Mouse (Mus musculus) midbrain, embryonic 13.5 days (tissue): ENCODE measurements around the gene Stk32c. TPM values are rescaled to one million over a fixed set of nuclear protein-coding genes. Genes with fewer than 3 reads are reported as not detected.

ENCODE experiments used
- ATAC-seq: fragments of 200-750 bp; cut with Nextera tagmentation; 2 replicates; pipeline ENCODE4 v1.8.0; 2017; ENCODE audit warnings: mild to moderate bottlenecking, moderate TSS enrichment, moderate library complexity
- H3K27ac ChIP-seq: fragments of 300-500 bp; sonication (generic); 2 replicates; pipeline ENCODE4 v1.5.1; 2015; ENCODE audit warnings: inconsistent platforms, mild to moderate bottlenecking, moderate library complexity
- H3K27me3 ChIP-seq: fragments of 300-500 bp; sonication (generic); 2 replicates; pipeline ENCODE4 v1.6.1; 2015; ENCODE audit warnings: mild to moderate bottlenecking, inconsistent platforms
- H3K36me3 ChIP-seq: fragments of 300-500 bp; sonication (generic); 2 replicates; pipeline ENCODE4 v1.6.1; 2015; ENCODE audit warnings: mild to moderate bottlenecking, inconsistent platforms
- H3K4me1 ChIP-seq: fragments of 300-500 bp; sonication (generic); replicated peaks from 2 replicates; pipeline ENCODE4 v1.6.1; 2015; ENCODE audit warnings: inconsistent platforms
- H3K4me2 ChIP-seq: fragments of 300-500 bp; sonication (generic); replicated peaks from 2 replicates; pipeline ENCODE4 v1.6.1; 2015; ENCODE audit warnings: moderate library complexity, mild to moderate bottlenecking, inconsistent platforms
- H3K4me3 ChIP-seq: fragments of 300-500 bp; sonication (generic); replicated peaks from 2 replicates; pipeline ENCODE4 v1.5.1; 2015; ENCODE audit warnings: mild to moderate bottlenecking, inconsistent platforms
- H3K9ac ChIP-seq: fragments of 300-500 bp; sonication (generic); replicated peaks from 2 replicates; pipeline ENCODE4 v1.6.1; 2015; ENCODE audit warnings: mild to moderate bottlenecking, inconsistent platforms
- H3K9me3 ChIP-seq: fragments of 300-500 bp; sonication (generic); 2 replicates; pipeline ENCODE4 v1.6.1; 2016; ENCODE audit warnings: mild to moderate bottlenecking, inconsistent platforms
- WGBS: fragments of 180-500 bp; shearing (Covaris S2); methylation state at CpG from one replicate; pipeline ENCODE4 v1.1.7; 2015; 5-methylcytosine and 5-hydroxymethylcytosine counted together
- polyA plus RNA-seq: library from polyadenylated mRNA; unstranded; fragments of >200 nt; fragmentation: Nextera tagmentation; extraction: Ambion mirVana; gene quantifications from 2 replicates; pipeline ENCODE4 v1.2.1, GENCODE M21; 2015

The Stk32c gene
- polyA plus RNA-seq, 1 experiment from 2014 or later = 0.79 TPM

- 83% methylated on average over 3 of the region's 3 CpGs for WGBS
- H3K9me3 ChIP-seq = no peaks in the 10 kb centered on the region
These were observed 1.1 kb upstream of the Stk32c start for GRCm38 (mm10) chr7:139214160-139214559.

GRCm38 (mm10) chr7:139213751-139214150 lies 644 bp upstream of the Stk32c start:
- H3K4me3 ChIP-seq = peak overlapping the region; percentile 51
- H3K4me1 ChIP-seq = peaks cover 16% of the 10 kb centered on the region
- H3K27me3 ChIP-seq = no peaks in the 10 kb centered on the region
- H3K4me2 ChIP-seq = peak overlapping the region; percentile 57
- peak overlapping the region; percentile 69 for H3K27ac ChIP-seq
- H3K36me3 ChIP-seq = no peaks in the 10 kb centered on the region
- WGBS = 66% methylated on average over 3 of the region's 3 CpGs
- H3K9me3 ChIP-seq = no peaks in the 10 kb centered on the region
- H3K9ac ChIP-seq = peak overlapping the region; percentile 65
- peak; percentile 14; the same call in 1 of the 2 replicates for ATAC-seq

More at GRCm38 (mm10) chr7:139214160-139214559, 1.1 kb upstream of the Stk32c start:
- H3K27ac ChIP-seq = no peak overlapping the region
- H3K4me2 ChIP-seq = peak overlapping the region; percentile 57; the same call in 1 of the 2 replicates
- no peak overlapping the region for H3K9ac ChIP-seq
- ATAC-seq = no peak
- H3K4me1 ChIP-seq = peaks cover 16% of the 10 kb centered on the region
- H3K36me3 ChIP-seq = no peaks in the 10 kb centered on the region
- no peak overlapping the region for H3K4me3 ChIP-seq
- H3K27me3 ChIP-seq = no peaks in the 10 kb centered on the region

- H3K9me3 ChIP-seq = no peaks in the 10 kb centered on the region
- H3K36me3 ChIP-seq = no peaks in the 10 kb centered on the region
- 77% methylated on average over 6 of the region's 6 CpGs for WGBS
- H3K4me3 ChIP-seq = no peak overlapping the region
- ATAC-seq = no peak
- H3K9ac ChIP-seq = no peak overlapping the region
- H3K4me1 ChIP-seq = peaks cover 16% of the 10 kb centered on the region
- H3K27ac ChIP-seq = no peak overlapping the region
- H3K27me3 ChIP-seq = no peaks in the 10 kb centered on the region
- no peak overlapping the region for H3K4me2 ChIP-seq
These were observed 1.3 kb downstream of the Stk32c start for GRCm38 (mm10) chr7:139211761-139212160.

GRCm38 (mm10) chr7:139208773-139209095 lies 4.4 kb downstream of the Stk32c start:
- Histone ChIP-seq H3K36me3 (no peaks in the 10 kb centered on the region), H3K4me3 (no peak overlapping the region), H3K4me1 (peaks cover 13% of the 10 kb centered on the region), H3K4me2 (no peak overlapping the region), H3K9ac (no peak overlapping the region), H3K27ac (no peak overlapping the region), H3K27me3 (no peaks in the 10 kb centered on the region), H3K9me3 (no peaks in the 10 kb centered on the region)
- WGBS = 93% methylated on average over 4 of the region's 4 CpGs
- ATAC-seq = no peak

- H3K36me3 ChIP-seq = no peaks in the 10 kb centered on the region
- no peak overlapping the region for H3K27ac ChIP-seq
- no peak overlapping the region for H3K4me3 ChIP-seq
- no peak overlapping the region for H3K4me2 ChIP-seq
- 35% methylated on average over 7 of the region's 7 CpGs for WGBS
- no peak overlapping the region for H3K9ac ChIP-seq
- peaks cover 9% of the 10 kb centered on the region for H3K4me1 ChIP-seq
- no peaks in the 10 kb centered on the region for H3K27me3 ChIP-seq
- ATAC-seq = no peak
- no peaks in the 10 kb centered on the region for H3K9me3 ChIP-seq
These were observed 4.9 kb downstream of the Stk32c start for GRCm38 (mm10) chr7:139208023-139208772.

- peaks cover 8% of the 10 kb centered on the region; the same call in 1 of the 2 replicates for H3K27me3 ChIP-seq
- no peaks in the 10 kb centered on the region for H3K9me3 ChIP-seq
- H3K4me1 ChIP-seq = no peaks in the 10 kb centered on the region
- H3K9ac ChIP-seq = no peak overlapping the region
- ATAC-seq = no peak
- H3K27ac ChIP-seq = no peak overlapping the region
- H3K4me2 ChIP-seq = no peak overlapping the region
- WGBS = 66% methylated on average over 6 of the region's 6 CpGs
- no peaks in the 10 kb centered on the region for H3K36me3 ChIP-seq
- no peak overlapping the region for H3K4me3 ChIP-seq
These were observed 11.9 kb downstream of the Stk32c start for GRCm38 (mm10) chr7:139201209-139201608.

GRCm38 (mm10) chr7:139200108-139200507 lies 13.0 kb downstream of the Stk32c start:
- no peaks in the 10 kb centered on the region for H3K36me3 ChIP-seq
- peaks cover 8% of the 10 kb centered on the region; the same call in 1 of the 2 replicates for H3K27me3 ChIP-seq
- no peaks in the 10 kb centered on the region for H3K4me1 ChIP-seq
- H3K4me3 ChIP-seq = no peak overlapping the region
- no peaks in the 10 kb centered on the region for H3K9me3 ChIP-seq
- H3K27ac ChIP-seq = no peak overlapping the region
- peak; percentile 76 for ATAC-seq
- H3K4me2 ChIP-seq = no peak overlapping the region
- 33% methylated on average over 7 of the region's 7 CpGs for WGBS
- no peak overlapping the region for H3K9ac ChIP-seq

- H3K36me3 ChIP-seq = no peaks in the 10 kb centered on the region
- 88% methylated on average over 4 of the region's 4 CpGs for WGBS
- H3K27ac ChIP-seq = no peak overlapping the region
These were observed 16.1 kb downstream of the Stk32c start for GRCm38 (mm10) chr7:139197022-139197421.

GRCm38 (mm10) chr7:139191619-139192018 lies 21.5 kb downstream of the Stk32c start:
- H3K27me3 ChIP-seq = peaks cover 30% of the 10 kb centered on the region
- H3K4me2 ChIP-seq = no peak overlapping the region
- WGBS = 75% methylated on average over 6 of the region's 6 CpGs
- no peak overlapping the region for H3K9ac ChIP-seq
- no peak for ATAC-seq
- H3K4me3 ChIP-seq = no peak overlapping the region
- no peaks in the 10 kb centered on the region for H3K9me3 ChIP-seq
- H3K36me3 ChIP-seq = no peaks in the 10 kb centered on the region
- peaks cover 15% of the 10 kb centered on the region for H3K4me1 ChIP-seq
- no peak overlapping the region for H3K27ac ChIP-seq

More at GRCm38 (mm10) chr7:139197022-139197421, 16.1 kb downstream of the Stk32c start:
- H3K4me2 ChIP-seq = no peak overlapping the region
- no peaks in the 10 kb centered on the region for H3K4me1 ChIP-seq
- ATAC-seq = no peak
- H3K4me3 ChIP-seq = no peak overlapping the region
- peaks cover 11% of the 10 kb centered on the region; the same call in 1 of the 2 replicates for H3K27me3 ChIP-seq
- no peaks in the 10 kb centered on the region for H3K9me3 ChIP-seq
- no peak overlapping the region for H3K9ac ChIP-seq

- Histone ChIP-seq H3K4me3 (no peak overlapping the region), H3K27me3 (peaks cover 39% of the 10 kb centered on the region), H3K27ac (no peak overlapping the region), H3K4me1 (peaks cover 18% of the 10 kb centered on the region), H3K9ac (no peak overlapping the region), H3K4me2 (no peak overlapping the region), H3K36me3 (no peaks in the 10 kb centered on the region), H3K9me3 (no peaks in the 10 kb centered on the region)
- WGBS = 92% methylated on average over 4 of the region's 4 CpGs
- ATAC-seq = no peak
These were observed 22.5 kb downstream of the Stk32c start for GRCm38 (mm10) chr7:139190616-139191015.

- peaks cover 18% of the 10 kb centered on the region for H3K4me1 ChIP-seq
- no peak overlapping the region for H3K27ac ChIP-seq
- H3K27me3 ChIP-seq = peaks cover 43% of the 10 kb centered on the region
- H3K4me2 ChIP-seq = peak overlapping the region; percentile 85
- ATAC-seq = peak; percentile 77
- H3K9me3 ChIP-seq = no peaks in the 10 kb centered on the region
- no peaks in the 10 kb centered on the region for H3K36me3 ChIP-seq
- WGBS = 1% methylated on average over 23 of the region's 23 CpGs
- peak overlapping the region; percentile 77 for H3K9ac ChIP-seq
- H3K4me3 ChIP-seq = peak overlapping the region; percentile 68
These were observed 24.4 kb downstream of the Stk32c start for GRCm38 (mm10) chr7:139188634-139189207.

GRCm38 (mm10) chr7:139187771-139188633 lies 25.1 kb downstream of the Stk32c start:
- Histone ChIP-seq H3K4me2 (peak overlapping the region; percentile 85), H3K4me3 (peak overlapping the region; percentile 68), H3K9me3 (no peaks in the 10 kb centered on the region), H3K36me3 (no peaks in the 10 kb centered on the region), H3K27ac (peak overlapping the region; percentile 32; the same call in 1 of the 2 replicates), H3K9ac (peak overlapping the region; percentile 77), H3K27me3 (peaks cover 43% of the 10 kb centered on the region), H3K4me1 (peaks cover 18% of the 10 kb centered on the region)
- under 1% methylated on average over 94 of the region's 94 CpGs for WGBS
- ATAC-seq = peak; percentile 96
